Comparison of ENCODE assay signal across 15 mouse cellular contexts in genomic region chr15:67780856-67781255, GRCm38 (mm10).
A peak's percentile ranks its signal among the peaks of the same experiment; 100 is the strongest.
DNase-seq lines count a peak whose midpoint lies in the region; ATAC-seq and TF ChIP-seq lines count a peak whose summit lies in the region.
"Had no signal": no experiment of that assay in that cellular context is flagged by ENCODE, and none has a peak within 500 bp of the region (broad histone marks: within the 10 kb centered on the region; RNA-seq: fewer than 3 reads in every experiment).

No protein-coding gene starts in this region.

- no peaks in the 10 kb centered on the region for H3K9me3 ChIP-seq in CH12.LX (replicated peaks; ENCODE audit: low read length)
- H3K9me3 ChIP-seq in hindbrain, embryonic 13.5 days, result no peaks in the 10 kb centered on the region
- H3K9me3 ChIP-seq: embryonic facial prominence, embryonic 13.5 days; forebrain, embryonic 15.5 days; liver, embryonic 15.5 days; neural tube, embryonic 12.5 days had no signal

- no peak for TF ChIP-seq CTCF in CH12.LX (conservative IDR thresholded peaks at IDR 0.05 in 1 of 2, IDR thresholded peaks at IDR 0.05 in 1 of 2; ENCODE audit: low read depth in 2 of 2, low read length in 2 of 2)

- TF ChIP-seq POLR2A in CH12.LX (IDR thresholded peaks at IDR 0.05; ENCODE audit: low read depth, low read length), result no peak

- peak; percentile 36 for DNase-seq in layer of hippocampus, adult 9-11 months
- no peak for DNase-seq in layer of hippocampus, adult 11-12 months (ENCODE audit: low spot score)
- peak; percentile 6 for DNase-seq in CH12.LX (ENCODE audit: extremely low read depth)
- DNase-seq in brain, adult 2 months (ENCODE audit: low read depth, low spot score), result peak; percentile 64
- DNase-seq in thymus, postnatal 25 days, result no peak
- DNase-seq: cerebellum, postnatal 25 days; gastrocnemius, postnatal 14 days had no signal

- dilution Hi-C loops in CH12.LX (cut with MboI; ENCODE audit: extremely low pct_ligation_motif_present, extremely low pct_unique_long_range_greater_than_20kb, low sequenced_read_pairs), result no loop called here

- H3K27ac ChIP-seq in CH12.LX (ENCODE audit: insufficient read depth, low read depth), result no peak overlapping the region
- no peak overlapping the region for H3K27ac ChIP-seq in hindbrain, embryonic 13.5 days
- H3K27ac ChIP-seq: embryonic facial prominence, embryonic 13.5 days; forebrain, embryonic 15.5 days; liver, embryonic 15.5 days; neural tube, embryonic 12.5 days had no signal

- in situ Hi-C loops in CH12.LX (cut with MboI; ENCODE audit: low pct_ligation_motif_present, low pct_unique_long_range_greater_than_20kb, low sequenced_read_pairs), result no loop called here

- no peak overlapping the region for H3K4me3 ChIP-seq in CH12.LX (replicated peaks in 1 of 3; ENCODE audit: low read depth in 2 of 3, low read length in 2 of 3, poor library complexity in 1 of 3)
- H3K4me3 ChIP-seq in hindbrain, embryonic 13.5 days, result no peak overlapping the region
- H3K4me3 ChIP-seq: embryonic facial prominence, embryonic 13.5 days; forebrain, embryonic 15.5 days; liver, embryonic 15.5 days; neural tube, embryonic 12.5 days had no signal

- no peaks in the 10 kb centered on the region for H3K36me3 ChIP-seq in CH12.LX (replicated peaks in 1 of 2; ENCODE audit: control insufficient read depth in 1 of 2, insufficient read depth in 1 of 2, low read length in 1 of 2)
- H3K36me3 ChIP-seq in hindbrain, embryonic 13.5 days, result no peaks in the 10 kb centered on the region
- H3K36me3 ChIP-seq: embryonic facial prominence, embryonic 13.5 days; forebrain, embryonic 15.5 days; liver, embryonic 15.5 days; neural tube, embryonic 12.5 days had no signal

- 97% methylated on average over 2 of the region's 2 CpGs for WGBS in hindbrain, embryonic 13.5 days

- H3K4me2 ChIP-seq in CH12.LX (ENCODE audit: insufficient read depth, low read depth, poor library complexity, severe bottlenecking), result no peak overlapping the region
- H3K4me2 ChIP-seq in hindbrain, embryonic 13.5 days, result no peak overlapping the region
- H3K4me2 ChIP-seq: embryonic facial prominence, embryonic 13.5 days; forebrain, embryonic 15.5 days; liver, embryonic 15.5 days; midbrain, embryonic 11.5 days; neural tube, embryonic 12.5 days had no signal

- no peaks in the 10 kb centered on the region for H3K79me2 ChIP-seq in CH12.LX (replicated peaks; ENCODE audit: control insufficient read depth, extremely low read depth, insufficient read depth, poor library complexity, severe bottlenecking)

- TF ChIP-seq EP300 in CH12.LX (IDR thresholded peaks at IDR 0.05; ENCODE audit: low read length), result 0 out of 2 replicates have a peak, but pooled peaks have one; percentile 28

- no peaks in the 10 kb centered on the region for H3K27me3 ChIP-seq in CH12.LX (replicated peaks)
- no peaks in the 10 kb centered on the region for H3K27me3 ChIP-seq in hindbrain, embryonic 13.5 days
- H3K27me3 ChIP-seq: embryonic facial prominence, embryonic 13.5 days; forebrain, embryonic 15.5 days; liver, embryonic 15.5 days; neural tube, embryonic 12.5 days had no signal

- TF ChIP-seq RAD21 in CH12.LX (IDR thresholded peaks at IDR 0.05; ENCODE audit: low read depth, low read length), result no peak

- ATAC-seq in megakaryocyte progenitor cell, adult 5-6 weeks (replicated peaks; ENCODE audit: poor library complexity), result peak; percentile 77
- ATAC-seq in hindbrain, embryonic 13.5 days (ENCODE audit: low FRiP score), result no peak
- ATAC-seq: activated CD4-positive, CD25-positive, alpha-beta regulatory T cell, adult 4 months; forebrain, embryonic 15.5 days had no signal

- H3K4me1 ChIP-seq in CH12.LX (ENCODE audit: control insufficient read depth in 1 of 2, insufficient read depth in 2 of 2), result peaks cover 0 to 10% of the 10 kb centered on the region in 2 experiments; a peak in 2 of 4 replicates
- H3K4me1 ChIP-seq in hindbrain, embryonic 13.5 days (replicated peaks), result no peaks in the 10 kb centered on the region
- H3K4me1 ChIP-seq: embryonic facial prominence, embryonic 13.5 days; liver, embryonic 15.5 days; neural tube, embryonic 12.5 days had no signal

- H3K9ac ChIP-seq in CH12.LX (ENCODE audit: insufficient read depth, low read depth), result no peak overlapping the region
- no peak overlapping the region for H3K9ac ChIP-seq in hindbrain, embryonic 13.5 days
- H3K9ac ChIP-seq: embryonic facial prominence, embryonic 13.5 days; forebrain, embryonic 15.5 days; liver, embryonic 15.5 days; neural tube, embryonic 12.5 days had no signal

TF ChIP-seq in CH12.LX, 34 proteins besides CTCF, POLR2A, EP300 and RAD21:
- TF ChIP-seq ELF1 (IDR thresholded peaks at IDR 0.05; ENCODE audit: low read depth, low read length) (no peak), IRF4 (IDR thresholded peaks at IDR 0.05; ENCODE audit: low read depth, low read length) (peak; percentile 21; the same call in 1 of the 2 replicates), ETS1 (conservative IDR thresholded peaks at IDR 0.05; ENCODE audit: low read depth, low read length) (0 out of 2 replicates have a peak, but pooled peaks have one; percentile 6)
TF ChIP-seq in CH12.LX: peak in this region for 2.

Comparison
In these comparisons a context has a peak if more than half of its experiments do, and no peak if none do; other contexts are left out.
1. DNase-seq: peak in layer of hippocampus, adult 9-11 months (single experiment), CH12.LX (single experiment) and brain, adult 2 months (single experiment); none in layer of hippocampus, adult 11-12 months (single experiment) and thymus, postnatal 25 days (single experiment).